Mouse (Mus musculus) limb, embryonic 14.5 days (tissue): ENCODE data around the gene Ccnj. TPM values are rescaled to one million over a fixed set of nuclear protein-coding genes. Genes with fewer than 3 reads are reported as not detected.

ENCODE experiments used
- ATAC-seq: fragments of 200-750 bp; cut with Nextera tagmentation; 2 replicates; pipeline ENCODE4 v1.8.0; 2017; ENCODE audit warnings: low read depth, moderate number of reproducible peaks, moderate TSS enrichment; ENCODE audit not compliant: low FRiP score
- DNase-seq: peaks from one replicate; pipeline ENCODE4 v3.0.0-alpha.2; 2015; ENCODE audit warnings: low spot score
- H3K27ac ChIP-seq: fragments of 300-500 bp; sonication (generic); replicated peaks from 2 replicates; pipeline ENCODE4 v1.5.1; 2014; ENCODE audit warnings: low read depth, mild to moderate bottlenecking, low read length, moderate library complexity, mixed read lengths
- H3K27me3 ChIP-seq: fragments of 300-500 bp; sonication (generic); 2 replicates; pipeline ENCODE4 v1.6.1; 2014; ENCODE audit warnings: low read length, mixed read lengths; ENCODE audit not compliant: control insufficient read depth, insufficient read depth
- H3K36me3 ChIP-seq: fragments of 300-500 bp; sonication (generic); 2 replicates; pipeline ENCODE4 v1.6.1; 2014; ENCODE audit warnings: mild to moderate bottlenecking, low read length, moderate library complexity, mixed read lengths; ENCODE audit not compliant: control insufficient read depth, insufficient read depth
- H3K4me1 ChIP-seq: fragments of 300-500 bp; sonication (generic); 2 replicates; pipeline ENCODE4 v1.6.1; 2014; ENCODE audit warnings: antibody characterized with exemption, low read length, mixed read lengths; ENCODE audit not compliant: control insufficient read depth, insufficient read depth
- H3K4me2 ChIP-seq: fragments of 300-500 bp; sonication (generic); replicated peaks from 2 replicates; pipeline ENCODE4 v1.6.1; 2014; ENCODE audit warnings: low read depth, mild to moderate bottlenecking, low read length, moderate library complexity; ENCODE audit not compliant: severe bottlenecking
- H3K4me3 ChIP-seq: fragments of 300-500 bp; sonication (generic); replicated peaks from 2 replicates; pipeline ENCODE4 v1.5.1; 2014; ENCODE audit warnings: low read length
- H3K9ac ChIP-seq: fragments of 300-500 bp; sonication (generic); 2 replicates; pipeline ENCODE4 v1.6.1; 2014; ENCODE audit warnings: mild to moderate bottlenecking, low read depth, low read length, moderate library complexity; ENCODE audit not compliant: severe bottlenecking
- H3K9me3 ChIP-seq: fragments of 300-500 bp; sonication (generic); 2 replicates; pipeline ENCODE4 v1.6.1; 2016; ENCODE audit warnings: low read length; ENCODE audit not compliant: control insufficient read depth
- POLR2A ChIP-seq: fragments of 200-500 bp; IDR thresholded peaks from 2 replicates; pipeline ENCODE4 v1.8.0; 2012; ENCODE audit warnings: inconsistent platforms, mild to moderate bottlenecking, moderate library complexity, borderline replicate concordance; ENCODE audit not compliant: insufficient read depth, insufficient read length; ENCODE audit errors: extremely low read depth
- WGBS: fragments of 180-500 bp; shearing (Covaris S2); extraction: QIAGEN DNeasy Blood & Tissue Kit; methylation state at CpG from one replicate; pipeline ENCODE4 v1.1.7; 2014; 5-methylcytosine and 5-hydroxymethylcytosine counted together
- polyA plus RNA-seq, 2 experiments: library from polyadenylated mRNA; depleted of rRNA in 1 of 2; stranded (reverse) in 1 of 2; unstranded in 1 of 2; fragments of >200 nt; fragmentation: Nextera tagmentation in 1 of 2; extraction: Ambion mirVana in 1 of 2; gene quantifications; 2 replicates each; pipeline versions ENCODE4 v1.2.1 to v1.2.3; 2012 to 2014

Ccnj gene
- polyA plus RNA-seq, 2 experiments = 9.8 to 12.3 TPM

DNA sequence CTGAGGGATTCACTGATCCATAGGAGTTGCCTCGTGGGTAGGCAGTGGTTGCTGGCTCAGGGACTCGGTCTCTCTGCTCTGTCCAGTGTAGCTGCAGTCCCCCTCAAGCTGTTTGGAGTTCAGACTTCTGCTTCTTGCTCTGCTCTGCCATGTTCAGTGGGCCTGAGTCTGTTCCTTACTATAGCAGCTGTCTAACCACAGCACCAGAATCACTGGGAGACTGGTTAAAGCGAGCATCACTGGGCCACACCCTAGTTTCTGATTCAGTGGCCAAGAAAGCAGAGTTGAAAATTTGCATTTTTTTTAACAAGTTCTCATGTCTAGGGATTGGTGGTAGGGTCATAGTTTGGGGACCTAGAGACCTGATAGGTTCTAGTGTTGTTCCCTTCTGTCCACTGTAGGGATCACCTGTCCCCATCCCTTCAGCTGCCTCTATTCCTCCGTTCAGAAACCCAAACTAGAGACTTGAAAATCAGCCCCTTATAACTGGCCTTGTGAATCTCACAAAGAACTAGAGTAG is 9.7 kb upstream of the Ccnj start:
- Histone ChIP-seq H3K36me3 (no peaks in the 10 kb centered on the region), H3K27ac (no peak overlapping the region), H3K27me3 (no peaks in the 10 kb centered on the region), H3K4me2 (no peak overlapping the region), H3K4me1 (no peaks in the 10 kb centered on the region), H3K4me3 (no peak overlapping the region), H3K9ac (no peak overlapping the region), H3K9me3 (no peaks in the 10 kb centered on the region)
- DNase-seq = no peak
- TF ChIP-seq POLR2A = no peak
- ATAC-seq = no peak
- WGBS = 84% methylated on average over 4 of the region's 4 CpGs

GRCm38 (mm10) chr19:40825636-40826035 is 5.4 kb upstream of the Ccnj start:
- Histone ChIP-seq H3K4me3 (no peak overlapping the region), H3K4me1 (peaks cover 3% of the 10 kb centered on the region; the same call in 1 of the 2 replicates), H3K9ac (no peak overlapping the region), H3K4me2 (no peak overlapping the region), H3K36me3 (no peaks in the 10 kb centered on the region), H3K27me3 (no peaks in the 10 kb centered on the region), H3K9me3 (no peaks in the 10 kb centered on the region), H3K27ac (no peak overlapping the region)
- WGBS = 67% methylated on average over 5 of the region's 5 CpGs
- TF ChIP-seq POLR2A = no peak
- no peak for DNase-seq
- ATAC-seq = no peak

DNA sequence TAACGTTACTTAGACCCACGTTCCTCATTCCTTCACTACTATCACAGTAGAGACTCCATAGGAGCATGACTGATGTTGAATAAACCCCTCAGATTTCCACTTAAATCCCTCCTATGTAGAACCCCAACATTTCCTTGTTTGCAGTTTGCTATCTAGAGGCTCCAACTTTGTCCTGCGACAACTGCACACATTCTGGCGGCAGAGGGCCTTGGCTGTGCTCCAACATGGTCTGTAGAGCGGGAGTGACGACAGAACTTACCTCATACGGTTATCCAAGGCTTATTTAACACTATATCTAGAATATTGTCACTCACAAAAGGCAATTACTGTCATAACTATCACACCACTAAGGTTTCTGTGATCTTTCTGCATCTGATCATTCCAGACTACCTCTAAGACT is 4.3 kb upstream of the Ccnj start:
- Histone ChIP-seq H3K4me1 (peaks cover 3% of the 10 kb centered on the region; the same call in 1 of the 2 replicates), H3K27me3 (no peaks in the 10 kb centered on the region), H3K9me3 (no peaks in the 10 kb centered on the region), H3K4me3 (no peak overlapping the region), H3K27ac (no peak overlapping the region), H3K9ac (no peak overlapping the region), H3K36me3 (no peaks in the 10 kb centered on the region), H3K4me2 (no peak overlapping the region)
- ATAC-seq (no peak), DNase-seq (no peak)
- 60% methylated on average over 7 of the region's 7 CpGs for WGBS
- no peak for TF ChIP-seq POLR2A

DNA sequence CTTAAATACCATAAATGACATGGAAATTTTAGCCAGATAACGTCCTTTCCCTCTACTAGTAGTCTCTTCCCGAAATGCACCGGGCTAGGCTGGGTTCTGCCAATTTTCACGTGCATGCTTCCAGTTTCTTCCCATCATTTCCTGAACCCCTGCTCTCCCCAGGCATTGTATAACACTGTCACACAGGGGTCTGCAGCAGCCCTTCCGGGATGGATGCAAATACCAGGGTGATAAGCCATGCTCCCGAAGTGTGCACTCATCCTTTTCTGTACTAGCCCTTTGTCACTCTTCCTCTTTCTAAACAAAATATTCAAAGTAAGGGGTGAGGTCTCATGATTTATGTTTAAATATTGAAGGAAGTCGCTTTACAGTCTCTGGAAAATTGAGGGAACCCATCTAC is 881 bp upstream of the Ccnj start:
- ATAC-seq (no peak), DNase-seq (no peak)
- Histone ChIP-seq H3K27me3 (no peaks in the 10 kb centered on the region), H3K9me3 (no peaks in the 10 kb centered on the region), H3K27ac (no peak overlapping the region), H3K9ac (peak overlapping the region; percentile 98), H3K4me1 (peaks cover 16% of the 10 kb centered on the region), H3K4me3 (peak overlapping the region; percentile 94), H3K36me3 (no peaks in the 10 kb centered on the region), H3K4me2 (peak overlapping the region; percentile 55)
- WGBS = 61% methylated on average over 7 of the region's 7 CpGs
- TF ChIP-seq POLR2A = no peak

- Histone ChIP-seq H3K4me1 (peaks cover 16% of the 10 kb centered on the region), H3K9me3 (no peaks in the 10 kb centered on the region), H3K27me3 (no peaks in the 10 kb centered on the region), H3K27ac (peak overlapping the region; percentile 94), H3K4me2 (peak overlapping the region; percentile 55), H3K9ac (peak overlapping the region; percentile 98), H3K36me3 (no peaks in the 10 kb centered on the region; the same call in 1 of the 2 replicates), H3K4me3 (peak overlapping the region; percentile 94)
- no peak for TF ChIP-seq POLR2A
- DNase-seq (peak; percentile 62), ATAC-seq (peak; percentile 70)
- 1% methylated on average over 59 of the region's 76 CpGs for WGBS
These were observed 530 bp downstream of the Ccnj start for GRCm38 (mm10) chr19:40831416-40832201.
